Mouse (Mus musculus): ENCODE data around the gene Atp1a2.

DNA sequence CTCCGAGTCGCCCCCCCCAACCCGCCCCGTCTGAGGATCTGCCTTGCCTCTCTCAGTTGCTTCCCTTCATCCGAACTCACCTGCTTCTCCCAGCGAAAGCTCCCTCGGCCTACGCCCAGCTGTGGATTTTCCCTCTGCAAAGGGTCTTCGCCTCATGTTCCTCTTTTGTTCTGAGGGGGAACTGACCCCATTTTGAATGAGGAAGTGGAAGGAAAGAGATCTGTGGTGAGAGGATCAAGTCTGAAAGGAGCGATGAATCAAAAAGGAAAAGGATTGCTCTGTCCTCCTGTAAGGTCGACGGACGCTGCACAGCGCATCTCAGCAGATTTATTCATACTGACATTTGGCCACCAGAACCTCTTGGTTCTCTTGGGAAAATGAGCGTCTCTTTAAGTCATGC is 37.9 kb upstream of the Atp1a2 start:
- TF ChIP-seq POLR2A (IDR thresholded peaks at IDR 0.05; ENCODE audit: borderline replicate concordance, extremely low read depth, low read depth, low read length), result no peak
- TF ChIP-seq CTCF (IDR thresholded peaks at IDR 0.05; ENCODE audit: insufficient read depth, low read length), result no peak
